Mouse (Mus musculus) bone marrow, adult 2 months (tissue): ENCODE data around the gene Col27a1.

Source experiments
- CTCF ChIP-seq: fragments of 200-500 bp; IDR thresholded peaks from 2 replicates; pipeline ENCODE4 v1.5.1; 2011; ENCODE audit warnings: low read length, control low read depth; ENCODE audit not compliant: control insufficient read depth, insufficient read depth
- POLR2A ChIP-seq: fragments of 200-500 bp; IDR thresholded peaks from 2 replicates; pipeline ENCODE4 v1.6.1; 2011; ENCODE audit warnings: low read depth, mild to moderate bottlenecking, control low read depth, low read length, borderline replicate concordance; ENCODE audit not compliant: control insufficient read depth

GRCm38 (mm10) chr4:63219635-63220034, 5.8 kb downstream of the Col27a1 start:
- no peak for TF ChIP-seq CTCF
- no peak for TF ChIP-seq POLR2A
